Mouse (Mus musculus): ENCODE measurements at regions not wholly inside any gene's neighbourhood (a gene's known extent, or its start where the extent isn't known, plus 50 kb on each side); places are given as distances from the start of the nearest gene placed in this dataset.

DNA sequence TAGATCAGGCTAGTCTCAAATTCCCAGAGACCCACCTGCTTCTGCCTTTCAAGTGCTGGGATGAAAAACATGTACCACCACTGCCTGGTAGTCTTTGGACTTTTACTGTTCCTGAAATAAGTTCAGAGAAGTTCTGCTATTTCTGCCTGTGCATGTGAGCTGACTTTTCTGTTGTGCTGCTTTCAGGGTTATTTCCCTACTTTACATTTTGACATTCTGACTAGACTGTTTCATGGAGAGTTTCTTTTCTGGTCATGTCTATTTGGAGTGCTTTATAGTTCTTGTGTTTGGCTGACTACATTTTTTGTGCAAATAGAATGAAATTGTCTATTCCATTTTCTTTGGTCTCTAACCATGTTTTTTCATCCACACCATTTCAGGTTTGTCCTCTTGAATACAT, 109.5 kb upstream of the Tbc1d2b start:
- no peak overlapping the region for H3K4me3 ChIP-seq (ENCODE audit: insufficient read depth, low read length)
- TF ChIP-seq POLR2A (IDR thresholded peaks at IDR 0.05; ENCODE audit: extremely low read depth, insufficient read depth, low read length) (no peak), CTCF (IDR thresholded peaks at IDR 0.05; ENCODE audit: extremely low read depth, insufficient read depth, low read length) (no peak)

DNA sequence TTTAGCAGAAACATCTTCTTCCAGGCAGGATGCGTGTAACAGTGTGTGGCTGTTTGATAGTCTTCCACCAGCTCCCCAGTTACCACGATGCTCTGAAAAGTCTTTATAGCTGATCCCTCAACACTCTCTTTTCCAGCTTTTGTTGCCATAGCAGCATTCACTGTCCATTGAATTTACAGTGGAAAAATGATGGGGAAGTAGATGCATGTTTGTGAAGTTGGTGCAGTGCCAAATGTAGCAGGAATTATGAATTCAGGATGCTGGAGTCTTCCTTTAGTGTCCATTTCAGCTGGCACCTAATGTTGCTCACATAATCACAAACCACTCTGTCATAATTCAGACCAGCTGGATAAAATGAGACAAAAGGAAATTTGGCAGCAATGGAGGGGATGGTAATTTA, 99.0 kb upstream of the Tbc1d2b start:
- Histone ChIP-seq H3K4me3 (ENCODE audit: insufficient read depth, low read length) (no peak overlapping the region), H3K27ac (ENCODE audit: insufficient read depth, low read length) (no peak overlapping the region), H3K4me1 (ENCODE audit: control insufficient read depth, insufficient read depth, low read length) (no peaks in the 10 kb centered on the region; the same call in 1 of the 2 replicates)
- TF ChIP-seq CTCF (IDR thresholded peaks at IDR 0.05; ENCODE audit: extremely low read depth, insufficient read depth, low read length): no peak
- TF ChIP-seq POLR2A (IDR thresholded peaks at IDR 0.05; ENCODE audit: extremely low read depth, insufficient read depth, low read length): no peak

More for the DNA sequence above, 109.5 kb upstream of the Tbc1d2b start:
- no peaks in the 10 kb centered on the region for H3K4me1 ChIP-seq (ENCODE audit: control insufficient read depth, insufficient read depth, low read length)
- no peak overlapping the region for H3K27ac ChIP-seq (ENCODE audit: insufficient read depth, low read length)

DNA sequence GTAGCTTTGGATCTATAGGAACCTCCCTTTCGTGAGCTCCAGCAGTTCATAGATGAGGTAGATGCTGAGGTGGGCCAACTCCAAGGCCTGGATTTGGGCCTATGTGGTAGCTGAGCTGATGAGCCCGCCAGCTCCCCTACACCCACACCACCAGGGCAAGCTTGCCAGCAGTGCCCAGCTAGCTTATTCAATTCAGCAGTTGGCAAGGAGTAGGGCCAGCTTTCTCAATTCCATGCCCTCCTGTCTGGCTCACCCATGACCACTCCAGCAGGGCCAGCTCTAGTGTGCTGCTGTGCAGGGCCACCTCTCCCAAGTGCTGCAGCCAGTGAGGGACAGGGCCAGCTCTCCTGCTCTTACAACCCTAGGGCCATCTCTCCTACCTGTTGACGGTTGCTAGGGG, 97.1 kb upstream of the Tbc1d2b start:
- Histone ChIP-seq H3K4me1 (ENCODE audit: control insufficient read depth, insufficient read depth, low read length) (no peaks in the 10 kb centered on the region; the same call in 1 of the 2 replicates), H3K27ac (ENCODE audit: insufficient read depth, low read length) (no peak overlapping the region), H3K4me3 (ENCODE audit: insufficient read depth, low read length) (no peak overlapping the region)
- TF ChIP-seq CTCF (IDR thresholded peaks at IDR 0.05; ENCODE audit: extremely low read depth, insufficient read depth, low read length): no peak
- TF ChIP-seq POLR2A (IDR thresholded peaks at IDR 0.05; ENCODE audit: extremely low read depth, insufficient read depth, low read length): no peak

DNA sequence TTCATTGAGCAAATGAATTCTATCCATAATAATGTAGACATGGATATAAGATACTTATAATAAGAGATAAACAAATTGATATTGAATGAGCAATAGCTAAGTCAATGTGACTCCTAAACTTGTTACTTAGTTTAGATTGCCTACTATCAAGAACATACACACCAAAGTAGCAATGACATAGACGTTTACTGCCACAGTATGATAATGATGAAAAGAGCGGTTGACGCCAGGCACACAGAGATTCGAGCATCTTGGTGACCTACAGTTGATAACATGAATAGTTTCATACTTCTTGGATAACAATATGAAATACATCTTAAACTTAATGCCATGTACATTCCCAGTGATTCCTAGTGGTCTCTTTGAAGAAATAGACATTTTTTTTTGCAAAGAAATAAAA, 55.9 kb upstream of the Tbc1d2b start:
- TF ChIP-seq CTCF (IDR thresholded peaks at IDR 0.05; ENCODE audit: extremely low read depth, insufficient read depth, low read length): no peak
- TF ChIP-seq POLR2A (IDR thresholded peaks at IDR 0.05; ENCODE audit: extremely low read depth, insufficient read depth, low read length): no peak
- H3K4me1 ChIP-seq (ENCODE audit: control insufficient read depth, insufficient read depth, low read length): no peaks in the 10 kb centered on the region
- no peak overlapping the region for H3K4me3 ChIP-seq (ENCODE audit: insufficient read depth, low read length)
- H3K27ac ChIP-seq (ENCODE audit: insufficient read depth, low read length): no peak overlapping the region
